Mouse (Mus musculus) lung, postnatal 10 days (tissue): ENCODE measurements around the gene Gm15294.

Experiments
- DNase-seq: peaks from one replicate; pipeline ENCODE4 v3.0.0; 2021

The Gm15294 gene

DNA sequence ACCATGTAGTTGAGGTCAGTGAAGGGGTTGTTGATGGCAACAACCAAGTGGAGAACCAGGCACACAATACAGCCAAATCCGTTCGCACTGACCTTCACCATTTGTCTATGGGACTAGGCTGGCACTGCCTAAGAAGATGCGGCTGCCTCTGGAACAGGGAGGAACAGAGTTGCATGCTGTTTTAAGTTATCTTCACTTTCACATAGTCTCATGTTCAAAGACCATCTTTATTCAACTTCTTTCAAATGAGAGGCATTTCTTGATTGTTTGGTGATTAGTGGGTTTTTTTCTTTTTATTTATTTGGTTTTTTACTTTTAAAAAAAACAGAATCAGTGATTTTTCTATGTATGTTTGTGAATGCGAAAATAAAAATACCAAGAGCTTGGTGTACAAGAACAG, at the start of gene Gm15294:
TSS of gene Gm15294 (minus strand) at position 101 of the 400 bp plus-strand sequence.
- no peak for DNase-seq

DNA sequence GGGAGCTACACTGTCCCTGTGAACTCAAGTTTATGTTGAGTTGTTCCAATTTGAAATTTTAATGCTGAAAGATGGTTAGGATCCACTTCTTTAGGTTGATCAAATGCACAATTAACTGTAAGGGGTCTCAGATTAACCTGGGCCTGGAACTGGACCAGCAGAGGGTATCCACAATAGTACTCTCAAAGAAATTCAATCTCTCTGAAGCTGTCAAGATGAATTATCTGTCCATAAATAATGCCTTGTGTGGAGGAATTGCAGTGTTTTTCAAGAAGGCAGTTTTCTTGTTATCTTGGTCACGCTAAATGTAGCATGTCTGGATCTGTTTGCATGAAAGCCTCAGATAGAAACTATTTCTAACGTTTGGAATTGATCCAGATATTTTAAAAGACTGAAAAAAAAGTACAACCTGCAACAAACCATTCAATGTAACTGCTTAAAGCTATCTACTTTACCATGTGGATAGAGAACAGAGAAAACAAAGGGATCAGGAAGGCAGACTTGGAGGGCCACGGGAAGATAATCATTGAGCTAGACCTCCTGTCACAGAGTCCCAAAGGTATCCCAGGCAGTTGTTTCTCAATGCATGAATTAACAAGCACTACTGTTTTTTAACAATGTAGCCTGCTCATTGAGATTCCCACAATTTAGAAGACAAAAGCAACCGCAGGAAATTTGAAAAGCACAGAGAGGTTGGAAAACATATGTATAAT, 9.5 kb upstream of the Gm15294 start:
- DNase-seq = no peak

DNA sequence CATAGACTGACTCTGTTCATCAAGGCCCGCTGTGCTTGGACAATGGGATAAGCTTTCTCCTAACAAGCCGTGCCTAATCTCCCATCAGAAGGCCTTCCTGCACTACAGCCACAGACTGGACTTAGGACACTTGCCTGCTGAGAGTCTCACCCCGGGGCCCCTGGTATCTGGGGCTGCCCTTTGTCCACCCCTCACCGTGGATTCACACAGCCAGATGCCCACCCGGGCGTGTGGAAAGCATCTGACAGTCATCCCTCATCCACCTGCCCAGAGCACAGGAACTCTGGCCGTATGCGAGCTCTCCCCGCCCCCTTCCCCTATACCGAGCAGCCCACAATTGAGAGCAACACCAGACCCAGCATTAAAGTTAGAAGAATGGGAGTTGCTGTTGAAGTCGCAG, 1.0 kb downstream of the Gm15294 start:
- no peak for DNase-seq

GRCm38 (mm10) chrX:141873597-141873996, 1.4 kb downstream of the Gm15294 start:
- no peak for DNase-seq

GRCm38 (mm10) chrX:141855684-141856396, 19.2 kb downstream of the Gm15294 start:
- no peak for DNase-seq
